ENCODE assay signal across 26 mouse cellular contexts in the genomic region with DNA sequence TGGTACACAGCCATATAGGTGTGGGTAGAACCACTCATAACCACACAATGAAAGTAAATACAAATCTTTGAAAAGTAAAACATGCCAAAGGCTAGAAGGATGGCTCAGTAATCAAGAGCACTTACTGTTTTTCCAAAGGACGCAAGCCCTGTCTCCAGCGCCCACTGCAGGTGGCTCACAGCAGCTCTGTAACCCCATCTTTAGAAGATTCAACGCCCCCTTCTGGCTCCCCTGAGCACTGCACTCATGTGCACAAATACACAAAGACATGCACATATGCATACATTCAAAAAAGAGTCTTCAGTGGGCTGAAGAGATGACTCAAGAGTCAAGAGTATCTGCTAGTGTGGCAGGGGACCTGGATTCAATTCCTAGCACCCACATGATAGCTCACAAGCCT. TPM values are rescaled to one million over a fixed set of nuclear protein-coding genes. Genes with fewer than 3 reads are reported as not detected.
DNase-seq lines count a peak whose midpoint lies in the region; ATAC-seq and TF ChIP-seq lines count a peak whose summit lies in the region.
"Had no signal": no experiment of that assay in that cellular context is flagged by ENCODE, and none has a peak within 500 bp of the region (broad histone marks: within the 10 kb centered on the region; RNA-seq: fewer than 3 reads in every experiment).

No protein-coding gene starts in this region.

- no peak for TF ChIP-seq EP300 in heart, adult 2 months (IDR thresholded peaks at IDR 0.05; ENCODE audit: insufficient read depth, low read depth, low read length)
- no peak for TF ChIP-seq EP300 in lung, postnatal 0 days (IDR thresholded peaks at IDR 0.05)

- no peaks in the 10 kb centered on the region for H3K9me3 ChIP-seq in heart, embryonic 11.5 days (replicated peaks; ENCODE audit: control insufficient read depth, low read length)
- no peaks in the 10 kb centered on the region for H3K9me3 ChIP-seq in lung, postnatal 0 days (ENCODE audit: low read length)
- H3K9me3 ChIP-seq in kidney, embryonic 15.5 days (replicated peaks): no peaks in the 10 kb centered on the region
- H3K9me3 ChIP-seq: embryonic facial prominence, embryonic 15.5 days; forebrain, embryonic 15.5 days; heart, embryonic 12.5 days; hindbrain, embryonic 10.5 days; limb, embryonic 12.5 days; liver, embryonic 12.5 days had no signal

- no peak overlapping the region for H3K4me2 ChIP-seq in heart, embryonic 11.5 days
- no peak overlapping the region for H3K4me2 ChIP-seq in lung, postnatal 0 days (replicated peaks; ENCODE audit: low read depth, low read length)
- no peak overlapping the region for H3K4me2 ChIP-seq in kidney, embryonic 15.5 days
- H3K4me2 ChIP-seq: embryonic facial prominence, embryonic 15.5 days; forebrain, embryonic 15.5 days; heart, embryonic 12.5 days; limb, embryonic 12.5 days; liver, embryonic 12.5 days; midbrain, embryonic 11.5 days had no signal

- TF ChIP-seq POLR2A in heart, adult 2 months (IDR thresholded peaks at IDR 0.05; ENCODE audit: insufficient read depth, low read depth, low read length): no peak
- TF ChIP-seq POLR2A in cortical plate, adult 2 months (IDR thresholded peaks at IDR 0.05; ENCODE audit: extremely low read depth, insufficient read depth, low read length): no peak

- ATAC-seq in heart, embryonic 11.5 days (replicated peaks; ENCODE audit: insufficient number of reproducible peaks, low FRiP score, low TSS enrichment): no peak
- ATAC-seq in lung, postnatal 0 days: no peak
- no peak for ATAC-seq in kidney, embryonic 15.5 days (replicated peaks; ENCODE audit: low FRiP score)
- ATAC-seq: forebrain, embryonic 15.5 days; hindbrain, embryonic 16.5 days; liver, embryonic 12.5 days had no signal

- H3K79me2 ChIP-seq in heart, adult 2 months (replicated peaks; ENCODE audit: control insufficient read depth, insufficient read depth, low read length): no peaks in the 10 kb centered on the region

- intact Hi-C loops in heart, adult 2 months (cut with DNase I): no loop called here

- H3K9ac ChIP-seq in heart, adult 2 months (ENCODE audit: low read depth, low read length): no peak overlapping the region
- no peak overlapping the region for H3K9ac ChIP-seq in heart, embryonic 11.5 days (ENCODE audit: low read depth, low read length)
- H3K9ac ChIP-seq in lung, postnatal 0 days (replicated peaks; ENCODE audit: low read depth): no peak overlapping the region
- no peak overlapping the region for H3K9ac ChIP-seq in kidney, embryonic 15.5 days
- H3K9ac ChIP-seq: embryonic facial prominence, embryonic 15.5 days; forebrain, embryonic 15.5 days; heart, embryonic 12.5 days; limb, embryonic 12.5 days; liver, embryonic 12.5 days had no signal

- H3K4me1 ChIP-seq in heart, adult 2 months (ENCODE audit: control insufficient read depth, insufficient read depth, low read length): peaks cover 3% of the 10 kb centered on the region
- H3K4me1 ChIP-seq in heart, embryonic 11.5 days (ENCODE audit: control insufficient read depth, insufficient read depth, low read length): no peaks in the 10 kb centered on the region
- H3K4me1 ChIP-seq in lung, postnatal 0 days (ENCODE audit: insufficient read depth, low read depth, low read length): no peaks in the 10 kb centered on the region
- H3K4me1 ChIP-seq in cortical plate, adult 2 months (ENCODE audit: control insufficient read depth, insufficient read depth, low read length): peaks cover 6% of the 10 kb centered on the region; the same call in 1 of the 2 replicates
- 0 out of 2 replicates have a peak, but pooled peaks cover 2% of the 10 kb centered on the region for H3K4me1 ChIP-seq in kidney, embryonic 15.5 days
- H3K4me1 ChIP-seq: embryonic facial prominence, embryonic 15.5 days; heart, embryonic 12.5 days; hindbrain, embryonic 10.5 days; limb, embryonic 12.5 days; liver, embryonic 12.5 days had no signal

- no peak overlapping the region for H3K27ac ChIP-seq in heart, adult 2 months
- no peak overlapping the region for H3K27ac ChIP-seq in heart, embryonic 11.5 days (ENCODE audit: low read depth, low read length)
- no peak overlapping the region for H3K27ac ChIP-seq in lung, postnatal 0 days (ENCODE audit: low read length)
- H3K27ac ChIP-seq in cortical plate, adult 2 months (ENCODE audit: insufficient read depth, low read length): no peak overlapping the region
- no peak overlapping the region for H3K27ac ChIP-seq in kidney, embryonic 15.5 days
- H3K27ac ChIP-seq: embryonic facial prominence, embryonic 15.5 days; forebrain, embryonic 15.5 days; hindbrain, embryonic 10.5 days; kidney, postnatal 0 days; limb, embryonic 12.5 days; liver, embryonic 12.5 days had no signal

- WGBS in heart, adult 2 months: 71% methylated on average over 3 of the region's 3 CpGs
- 60% methylated on average over 3 of the region's 3 CpGs for WGBS in heart, embryonic 11.5 days (ENCODE audit: insufficient replicate concordance)
- WGBS in lung, postnatal 0 days: 59% methylated on average over 3 of the region's 3 CpGs
- 71% methylated on average over 3 of the region's 3 CpGs for WGBS in kidney, embryonic 15.5 days

- no peaks in the 10 kb centered on the region; the same call in 1 of the 2 replicates for H3K36me3 ChIP-seq in heart, adult 2 months (ENCODE audit: control insufficient read depth, insufficient read depth, low read length)
- H3K36me3 ChIP-seq in heart, embryonic 11.5 days (ENCODE audit: control insufficient read depth, insufficient read depth, low read length): no peaks in the 10 kb centered on the region
- no peaks in the 10 kb centered on the region for H3K36me3 ChIP-seq in lung, postnatal 0 days (ENCODE audit: insufficient read depth, low read length)
- H3K36me3 ChIP-seq in kidney, embryonic 15.5 days: no peaks in the 10 kb centered on the region
- H3K36me3 ChIP-seq: embryonic facial prominence, embryonic 15.5 days; forebrain, embryonic 15.5 days; heart, embryonic 12.5 days; hindbrain, embryonic 10.5 days; limb, embryonic 12.5 days; liver, embryonic 12.5 days had no signal

- peak; percentile 23; the same call in 1 of the 2 replicates for TF ChIP-seq CTCF in heart, adult 2 months (IDR thresholded peaks at IDR 0.05)
- TF ChIP-seq CTCF in lung, postnatal 0 days (IDR thresholded peaks at IDR 0.05): peak; percentile 29
- 0 out of 2 replicates have a peak, but pooled peaks have one; percentile 1 for TF ChIP-seq CTCF in cortical plate, adult 2 months (IDR thresholded peaks at IDR 0.05; ENCODE audit: extremely low read depth, insufficient read depth, low read length)

- DNase-seq in heart, adult 2 months: no peak
- DNase-seq in lung, postnatal 0 days (ENCODE audit: low spot score): no peak
- DNase-seq in lung, adult 18-20 months: no peak
- DNase-seq in ES-CJ7 (ENCODE audit: low read depth, low spot score): peak; percentile 37
- DNase-seq in right cerebral cortex, postnatal 14 days: no peak
- DNase-seq: adrenal gland, postnatal 14 days; cerebellum, adult 9-10 months; heart, postnatal 10 days; kidney, adult 11 months; right cerebral cortex, postnatal 25 days; thymus, adult 18-20 months had no signal

- H3K27me3 ChIP-seq in heart, adult 2 months (ENCODE audit: control insufficient read depth, insufficient read depth, low read length): no peaks in the 10 kb centered on the region
- H3K27me3 ChIP-seq in heart, embryonic 11.5 days (ENCODE audit: control insufficient read depth, insufficient read depth, low read length): no peaks in the 10 kb centered on the region
- no peaks in the 10 kb centered on the region for H3K27me3 ChIP-seq in lung, postnatal 0 days (replicated peaks; ENCODE audit: insufficient read depth, low read length)
- no peaks in the 10 kb centered on the region for H3K27me3 ChIP-seq in kidney, embryonic 15.5 days
- H3K27me3 ChIP-seq: embryonic facial prominence, embryonic 15.5 days; forebrain, embryonic 15.5 days; heart, embryonic 12.5 days; limb, embryonic 12.5 days; liver, embryonic 12.5 days had no signal

- no peak overlapping the region for H3K4me3 ChIP-seq in heart, adult 2 months
- H3K4me3 ChIP-seq in heart, embryonic 11.5 days (ENCODE audit: low read depth, low read length): no peak overlapping the region
- H3K4me3 ChIP-seq in lung, postnatal 0 days (ENCODE audit: low read depth, low read length): no peak overlapping the region
- H3K4me3 ChIP-seq in cortical plate, adult 2 months (ENCODE audit: insufficient read depth, low read length): no peak overlapping the region
- no peak overlapping the region for H3K4me3 ChIP-seq in kidney, embryonic 15.5 days (replicated peaks)
- H3K4me3 ChIP-seq: embryonic facial prominence, embryonic 15.5 days; forebrain, embryonic 15.5 days; heart, embryonic 12.5 days; hindbrain, embryonic 10.5 days; limb, embryonic 12.5 days; liver, embryonic 12.5 days had no signal

RNA-seq across cellular contexts. Expression of a gene that starts 36.5 kb away (rescaled TPM):
- 1 to 10 TPM; 1.8 to 10.0 TPM for total RNA-seq in heart, adult 2 months (2021)
- polyA plus RNA-seq in heart, adult 2 months (2012; rRNA removed): 3.7 and 4.1 TPM in 2 replicates
- polyA plus RNA-seq in heart, embryonic 11.5 days (2014; fragmentation: Nextera tagmentation; extraction: Ambion mirVana): 0.13 and 0.21 TPM in 2 replicates
- polyA plus RNA-seq in lung, postnatal 0 days (2015; fragmentation: Nextera tagmentation; extraction: Ambion mirVana): 2.2 TPM in 2 replicates
- polyA plus RNA-seq in cortical plate, adult 2 months (2012; rRNA removed): 21.9 and 22.9 TPM in 2 replicates
- polyA plus RNA-seq in kidney, embryonic 15.5 days (2015; fragmentation: Nextera tagmentation; extraction: Ambion mirVana): 0.92 and 1.2 TPM in 2 replicates
- total RNA-seq: granulocyte monocyte progenitor cell, adult 5-6 weeks; monocyte, adult 5-6 weeks; neutrophil, adult 5-6 weeks had no signal
